Mouse (Mus musculus): ENCODE measurements around the gene Tbx2. TPM values are rescaled to one million over a fixed set of nuclear protein-coding genes. Genes with fewer than 3 reads are reported as not detected.

Tbx2 gene
- polyA plus RNA-seq, 1 experiment = 3.5 TPM

DNA sequence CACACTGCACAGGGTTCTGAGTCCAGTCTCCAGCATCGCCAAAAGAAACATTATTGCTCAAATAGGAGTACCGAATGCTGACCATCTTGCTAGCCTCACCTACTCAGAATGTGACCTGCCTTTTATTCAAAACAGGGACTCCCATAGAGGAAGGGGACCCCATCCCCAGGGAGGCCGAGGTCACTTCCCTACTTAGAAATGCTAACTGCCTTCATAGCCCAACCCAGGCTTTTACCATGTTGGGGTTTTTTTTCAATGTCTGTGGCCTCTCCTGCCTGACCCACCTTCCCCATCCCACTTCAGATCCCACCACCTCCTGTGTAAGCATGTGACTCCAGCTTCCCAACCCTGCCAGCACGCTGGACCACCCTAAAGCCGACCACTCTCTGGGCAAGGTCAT lies 20.7 kb upstream of the Tbx2 start:
- Histone ChIP-seq H3K4me1 (replicated peaks; ENCODE audit: control insufficient read depth, insufficient read depth, low read length) (no peaks in the 10 kb centered on the region), H3K36me3 (ENCODE audit: control insufficient read depth, insufficient read depth, low read length) (no peaks in the 10 kb centered on the region), H3K4me3 (ENCODE audit: control insufficient read depth, insufficient read depth, low read length) (no peak overlapping the region), H3K27me3 (ENCODE audit: control insufficient read depth, insufficient read depth, low read length) (no peaks in the 10 kb centered on the region), H3K27ac (ENCODE audit: control insufficient read depth, insufficient read depth, low read length) (no peak overlapping the region)
- 95% methylated on average over 5 of the region's 5 CpGs for WGBS
- no peak for DNase-seq
- TF ChIP-seq CTCF (IDR thresholded peaks at IDR 0.05; ENCODE audit: borderline replicate concordance, control insufficient read depth, extremely low read depth, insufficient read depth, low read length, poor library complexity) = no peak
- no peak for TF ChIP-seq POLR2A (IDR thresholded peaks at IDR 0.05; ENCODE audit: control insufficient read depth, extremely low read depth, insufficient read depth, low read length, poor library complexity)

DNA sequence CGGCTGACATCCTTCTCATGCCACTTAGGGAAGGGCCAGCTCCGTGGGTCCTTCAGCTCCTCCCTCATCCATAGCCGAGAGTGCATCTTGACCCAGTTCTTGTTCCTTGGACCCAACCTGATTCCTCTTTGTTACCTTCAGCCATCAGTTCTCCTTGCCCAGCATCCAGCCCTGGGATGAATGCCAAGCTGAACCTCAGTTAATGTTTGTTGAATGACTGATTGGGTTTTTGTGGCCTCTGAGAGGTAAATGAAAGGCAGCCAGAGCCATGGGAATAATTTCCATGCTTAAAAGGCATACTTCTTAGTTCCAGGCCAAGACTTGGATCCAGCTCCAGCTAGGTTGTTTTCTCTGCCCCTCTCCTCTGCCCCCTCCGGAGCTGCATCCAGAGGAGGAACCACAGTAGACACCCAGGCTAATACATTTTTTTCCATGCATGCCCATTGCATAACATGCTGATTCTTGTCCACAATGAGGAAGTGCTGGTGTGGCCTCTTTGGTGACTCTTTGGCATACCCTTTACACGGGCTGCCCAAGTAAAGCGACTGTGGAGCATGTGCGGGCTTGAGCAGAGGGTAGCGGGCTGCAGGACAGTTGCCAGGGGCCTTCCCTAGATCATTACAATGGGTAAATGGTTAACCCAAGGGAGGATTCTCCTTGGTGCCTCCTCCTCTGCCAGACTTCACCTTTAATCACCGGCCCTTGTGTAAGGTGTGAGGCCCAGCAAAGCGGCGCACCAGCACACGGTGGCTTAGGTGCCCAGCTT lies 20.0 kb upstream of the Tbx2 start:
- TF ChIP-seq POLR2A (IDR thresholded peaks at IDR 0.05; ENCODE audit: control insufficient read depth, extremely low read depth, insufficient read depth, low read length, poor library complexity) = no peak
- TF ChIP-seq CTCF (IDR thresholded peaks at IDR 0.05; ENCODE audit: borderline replicate concordance, control insufficient read depth, extremely low read depth, insufficient read depth, low read length, poor library complexity) = no peak
- H3K27ac ChIP-seq (ENCODE audit: control insufficient read depth, insufficient read depth, low read length) = no peak overlapping the region
- DNase-seq = no peak
- WGBS = 84% methylated on average over 12 of the region's 12 CpGs
- no peak overlapping the region for H3K4me3 ChIP-seq (ENCODE audit: control insufficient read depth, insufficient read depth, low read length)
- no peaks in the 10 kb centered on the region for H3K27me3 ChIP-seq (ENCODE audit: control insufficient read depth, insufficient read depth, low read length)
- H3K4me1 ChIP-seq (replicated peaks; ENCODE audit: control insufficient read depth, insufficient read depth, low read length) = no peaks in the 10 kb centered on the region
- H3K36me3 ChIP-seq (ENCODE audit: control insufficient read depth, insufficient read depth, low read length) = no peaks in the 10 kb centered on the region

GRCm38 (mm10) chr11:85814678-85815077 lies 17.7 kb upstream of the Tbx2 start:
- TF ChIP-seq CTCF (IDR thresholded peaks at IDR 0.05; ENCODE audit: borderline replicate concordance, control insufficient read depth, extremely low read depth, insufficient read depth, low read length, poor library complexity) = no peak
- TF ChIP-seq POLR2A (IDR thresholded peaks at IDR 0.05; ENCODE audit: control insufficient read depth, extremely low read depth, insufficient read depth, low read length, poor library complexity) = no peak
- Histone ChIP-seq H3K4me1 (replicated peaks; ENCODE audit: control insufficient read depth, insufficient read depth, low read length) (no peaks in the 10 kb centered on the region), H3K4me3 (ENCODE audit: control insufficient read depth, insufficient read depth, low read length) (no peak overlapping the region), H3K27ac (ENCODE audit: control insufficient read depth, insufficient read depth, low read length) (no peak overlapping the region), H3K36me3 (ENCODE audit: control insufficient read depth, insufficient read depth, low read length) (no peaks in the 10 kb centered on the region), H3K27me3 (ENCODE audit: control insufficient read depth, insufficient read depth, low read length) (no peaks in the 10 kb centered on the region)
- no peak for DNase-seq
- over 99% methylated on average over 4 of the region's 4 CpGs for WGBS

DNA sequence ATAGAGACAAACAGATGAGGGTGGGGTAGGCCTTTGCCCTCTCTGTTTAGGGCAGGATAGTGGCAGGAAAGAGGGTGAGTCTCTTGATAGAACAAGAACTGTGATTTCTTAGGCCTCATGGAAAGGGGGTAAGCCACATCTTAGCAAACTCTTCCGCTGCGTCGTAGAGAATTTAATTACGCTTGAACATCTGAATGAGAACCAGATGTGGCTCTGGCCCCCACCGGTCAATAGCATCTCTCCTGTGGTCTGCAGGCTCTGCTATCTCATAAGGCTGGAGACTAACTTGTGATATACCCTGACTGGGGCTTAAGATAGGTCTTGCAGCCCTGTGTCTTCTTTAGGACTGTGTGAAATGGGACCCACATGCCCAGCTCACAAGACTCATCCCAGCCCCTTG lies 15.9 kb upstream of the Tbx2 start:
- DNase-seq = no peak
- no peak overlapping the region for H3K4me3 ChIP-seq (ENCODE audit: control insufficient read depth, insufficient read depth, low read length)
- TF ChIP-seq CTCF (IDR thresholded peaks at IDR 0.05; ENCODE audit: borderline replicate concordance, control insufficient read depth, extremely low read depth, insufficient read depth, low read length, poor library complexity) (no peak), POLR2A (IDR thresholded peaks at IDR 0.05; ENCODE audit: control insufficient read depth, extremely low read depth, insufficient read depth, low read length, poor library complexity) (no peak)
- WGBS = 97% methylated on average over 5 of the region's 5 CpGs
- no peaks in the 10 kb centered on the region for H3K4me1 ChIP-seq (replicated peaks; ENCODE audit: control insufficient read depth, insufficient read depth, low read length)
- no peaks in the 10 kb centered on the region for H3K36me3 ChIP-seq (ENCODE audit: control insufficient read depth, insufficient read depth, low read length)
- H3K27me3 ChIP-seq (ENCODE audit: control insufficient read depth, insufficient read depth, low read length) = no peaks in the 10 kb centered on the region
- H3K27ac ChIP-seq (ENCODE audit: control insufficient read depth, insufficient read depth, low read length) = no peak overlapping the region

- DNase-seq = no peak
- H3K36me3 ChIP-seq (ENCODE audit: control insufficient read depth, insufficient read depth, low read length) = no peaks in the 10 kb centered on the region
- H3K4me3 ChIP-seq (ENCODE audit: control insufficient read depth, insufficient read depth, low read length) = no peak overlapping the region
- no peak for TF ChIP-seq POLR2A (IDR thresholded peaks at IDR 0.05; ENCODE audit: control insufficient read depth, extremely low read depth, insufficient read depth, low read length, poor library complexity)
- no peak for TF ChIP-seq CTCF (IDR thresholded peaks at IDR 0.05; ENCODE audit: borderline replicate concordance, control insufficient read depth, extremely low read depth, insufficient read depth, low read length, poor library complexity)
- no peaks in the 10 kb centered on the region for H3K27me3 ChIP-seq (ENCODE audit: control insufficient read depth, insufficient read depth, low read length)
- no peak overlapping the region for H3K27ac ChIP-seq (ENCODE audit: control insufficient read depth, insufficient read depth, low read length)
- H3K4me1 ChIP-seq (replicated peaks; ENCODE audit: control insufficient read depth, insufficient read depth, low read length) = no peaks in the 10 kb centered on the region
- 97% methylated on average over 3 of the region's 3 CpGs for WGBS
Observed at GRCm38 (mm10) chr11:85818401-85818800, 13.9 kb upstream of the Tbx2 start.

- WGBS = 89% methylated on average over 3 of the region's 3 CpGs
- no peaks in the 10 kb centered on the region for H3K27me3 ChIP-seq (ENCODE audit: control insufficient read depth, insufficient read depth, low read length)
- DNase-seq = no peak
Observed at GRCm38 (mm10) chr11:85820959-85821358, 11.4 kb upstream of the Tbx2 start.

More at GRCm38 (mm10) chr11:85820959-85821358, 11.4 kb upstream of the Tbx2 start:
- no peak overlapping the region for H3K4me3 ChIP-seq (ENCODE audit: control insufficient read depth, insufficient read depth, low read length)
- no peak for TF ChIP-seq CTCF (IDR thresholded peaks at IDR 0.05; ENCODE audit: borderline replicate concordance, control insufficient read depth, extremely low read depth, insufficient read depth, low read length, poor library complexity)
- TF ChIP-seq POLR2A (IDR thresholded peaks at IDR 0.05; ENCODE audit: control insufficient read depth, extremely low read depth, insufficient read depth, low read length, poor library complexity) = no peak
- no peak overlapping the region for H3K27ac ChIP-seq (ENCODE audit: control insufficient read depth, insufficient read depth, low read length)
- H3K36me3 ChIP-seq (ENCODE audit: control insufficient read depth, insufficient read depth, low read length) = no peaks in the 10 kb centered on the region
- H3K4me1 ChIP-seq (replicated peaks; ENCODE audit: control insufficient read depth, insufficient read depth, low read length) = no peaks in the 10 kb centered on the region

All from thymus, adult 2 months (tissue).